Mouse (Mus musculus): Measurements from ENCODE around the gene Ssbp4.

Gene Ssbp4

GRCm38 (mm10) chr8:70549412-70550184 is 59.1 kb downstream of the Ssbp4 start:
- DNase-seq = no peak

- DNase-seq = no peak
Observed at GRCm38 (mm10) chr8:70547762-70548161, 60.9 kb downstream of the Ssbp4 start.
